Mouse (Mus musculus) cerebellum, postnatal 25 days (tissue): ENCODE measurements around the gene Skap2.

Experiments used
- DNase-seq, 2 experiments: peaks; one replicate each; pipeline ENCODE4 v3.0.0; 2021; ENCODE audit warnings: mixed read lengths in 2 of 2

Skap2 gene

GRCm38 (mm10) chr6:51838177-51838576, 174.2 kb downstream of the Skap2 start:
- no peak for DNase-seq

- DNase-seq = no peak
Measured at GRCm38 (mm10) chr6:51833362-51833761, 179.0 kb downstream of the Skap2 start.

GRCm38 (mm10) chr6:51825621-51826021, 186.7 kb downstream of the Skap2 start:
- DNase-seq = peak; percentile 21 to 40

- DNase-seq = no peak
Measured at GRCm38 (mm10) chr6:51824136-51824830, 188.1 kb downstream of the Skap2 start.

- DNase-seq = peak; percentile 85 to 92
Measured at GRCm38 (mm10) chr6:51822049-51822448, 190.3 kb downstream of the Skap2 start.

GRCm38 (mm10) chr6:51820853-51821252, 191.5 kb downstream of the Skap2 start:
- DNase-seq = peak in 1 of 2 experiments; percentile 43

- DNase-seq = peak in 1 of 2 experiments; percentile 18
Measured at GRCm38 (mm10) chr6:51816892-51817621, 195.3 kb downstream of the Skap2 start.

GRCm38 (mm10) chr6:51810906-51811305, 201.4 kb downstream of the Skap2 start:
- DNase-seq = no peak

- no peak for DNase-seq
Measured at GRCm38 (mm10) chr6:51809164-51809824, 203.1 kb downstream of the Skap2 start.

GRCm38 (mm10) chr6:51808011-51808410, 204.3 kb downstream of the Skap2 start:
- no peak for DNase-seq
